Mouse (Mus musculus): ENCODE results near the gene Gm37240.
A peak's percentile ranks its signal among the peaks of the same experiment; 100 is the strongest.

The Gm37240 gene

DNA sequence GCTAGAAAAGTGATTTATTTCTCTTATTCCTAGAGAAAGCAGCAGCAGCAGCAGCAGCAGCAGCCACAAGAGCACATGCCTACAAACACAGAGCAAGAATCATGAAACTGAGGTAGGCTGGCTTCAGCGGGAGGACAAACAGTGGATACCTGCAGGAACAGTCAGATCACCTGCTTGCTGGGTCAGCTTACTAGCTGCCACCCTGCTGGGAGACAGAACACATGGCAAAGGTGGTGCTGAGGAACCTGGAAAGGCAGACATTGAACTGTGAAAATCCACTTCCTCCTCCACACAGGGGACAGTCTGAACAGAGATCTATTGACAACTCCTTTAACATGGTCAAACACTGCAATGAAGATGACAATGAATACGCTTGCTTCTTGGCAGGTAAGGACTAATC is 1358.3 kb downstream of the Gm37240 start:
- no peak for DNase-seq (ENCODE audit: low spot score)

DNA sequence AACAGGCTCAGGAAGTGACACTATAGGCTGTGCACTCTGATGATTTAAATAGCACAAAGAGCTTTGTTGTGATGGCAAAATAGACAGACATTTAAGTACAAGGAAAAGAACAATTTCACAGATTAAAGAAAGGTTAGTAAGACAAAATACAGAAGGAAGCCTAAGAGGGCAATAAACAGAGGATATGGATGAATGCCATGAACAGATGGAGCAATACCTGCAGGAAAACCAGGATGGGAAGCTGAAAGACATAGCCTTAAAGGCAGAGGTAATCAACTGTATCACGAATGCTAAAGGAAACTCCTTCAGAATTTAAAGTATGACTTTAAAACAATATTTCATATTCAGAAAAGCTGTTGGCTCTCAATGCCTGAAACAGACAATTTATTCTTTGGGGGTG is 1362.4 kb downstream of the Gm37240 start:
- no peak for DNase-seq (ENCODE audit: low spot score)

DNA sequence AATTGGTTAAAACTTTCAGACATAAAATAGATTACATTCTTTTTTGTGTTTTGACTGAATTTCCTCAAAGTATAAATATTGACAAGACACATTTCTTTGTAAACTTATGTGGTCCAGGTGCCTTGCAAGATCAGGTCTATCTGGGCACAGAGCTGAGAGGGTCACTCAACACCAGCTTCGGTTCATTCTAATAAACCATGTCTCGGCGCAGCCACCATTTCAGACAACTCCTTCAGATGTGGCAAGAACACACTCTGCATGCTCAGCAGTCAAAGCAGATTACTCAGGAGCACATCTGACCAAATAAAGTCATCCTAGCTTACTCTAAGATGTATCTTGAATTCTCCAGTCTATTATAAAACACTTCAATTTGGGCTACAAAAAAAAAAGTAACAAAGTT is 1371.2 kb downstream of the Gm37240 start:
- DNase-seq (ENCODE audit: low spot score) = no peak

DNA sequence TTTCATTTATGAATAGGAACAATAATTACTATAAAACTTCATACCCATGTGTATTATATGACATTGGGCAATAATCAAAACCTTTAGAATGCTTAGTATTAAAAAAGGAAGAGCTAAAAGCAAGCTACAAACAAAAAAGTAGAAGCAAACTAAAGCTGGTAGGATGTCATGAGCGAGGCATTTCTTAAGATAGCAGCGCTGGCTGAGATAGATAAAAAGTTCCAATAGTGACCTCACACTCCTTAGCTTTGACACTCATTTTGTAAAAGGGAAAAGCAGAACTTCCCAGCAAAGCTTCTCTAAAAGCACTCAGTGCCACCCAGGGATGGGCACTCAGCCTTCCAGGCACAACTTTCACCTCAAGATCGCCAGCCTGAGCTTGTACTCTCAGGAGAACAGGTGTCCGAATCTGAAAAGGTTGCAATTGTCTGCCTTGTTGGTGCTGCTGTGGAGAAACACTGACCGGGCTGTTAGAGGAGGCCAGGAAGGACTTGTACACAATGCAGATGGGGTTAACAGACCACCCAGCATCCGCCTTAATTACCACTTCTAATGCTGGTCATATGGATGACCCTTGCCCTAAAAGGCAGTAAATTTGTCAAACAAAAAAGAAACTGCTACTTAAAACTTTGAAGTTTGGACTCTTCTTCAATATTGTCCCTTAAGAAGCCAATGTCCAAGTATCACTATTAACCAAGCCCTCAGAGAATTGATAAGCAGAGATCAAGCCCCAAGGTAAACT is 1374.4 kb downstream of the Gm37240 start:
- no peak for DNase-seq (ENCODE audit: low spot score)

GRCm38 (mm10) chr3:84505193-84505592 is 1382.1 kb downstream of the Gm37240 start:
- no peak for DNase-seq (ENCODE audit: low spot score)

- DNase-seq (ENCODE audit: low spot score) = no peak
These were observed 1383.0 kb downstream of the Gm37240 start for GRCm38 (mm10) chr3:84504291-84504690.

DNA sequence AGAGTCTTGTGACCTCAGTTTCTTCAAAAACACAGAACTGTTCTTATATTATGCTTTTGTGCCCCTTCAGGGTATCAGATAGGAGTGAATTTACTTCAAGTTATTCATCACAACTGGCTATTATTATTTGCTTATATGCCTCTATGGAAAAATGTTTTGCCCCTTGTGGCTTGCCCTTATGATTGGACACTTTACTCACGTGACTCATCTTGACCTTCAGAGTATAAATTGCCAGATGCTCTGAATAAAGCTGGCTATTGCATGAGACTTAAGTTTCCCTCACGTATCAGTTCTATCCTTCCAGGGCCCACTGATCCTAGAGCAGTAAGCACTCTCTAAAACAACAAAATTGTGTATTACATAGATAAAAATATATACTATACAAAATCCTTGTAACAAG is 1385.2 kb downstream of the Gm37240 start:
- no peak for DNase-seq (ENCODE audit: low spot score)

DNA sequence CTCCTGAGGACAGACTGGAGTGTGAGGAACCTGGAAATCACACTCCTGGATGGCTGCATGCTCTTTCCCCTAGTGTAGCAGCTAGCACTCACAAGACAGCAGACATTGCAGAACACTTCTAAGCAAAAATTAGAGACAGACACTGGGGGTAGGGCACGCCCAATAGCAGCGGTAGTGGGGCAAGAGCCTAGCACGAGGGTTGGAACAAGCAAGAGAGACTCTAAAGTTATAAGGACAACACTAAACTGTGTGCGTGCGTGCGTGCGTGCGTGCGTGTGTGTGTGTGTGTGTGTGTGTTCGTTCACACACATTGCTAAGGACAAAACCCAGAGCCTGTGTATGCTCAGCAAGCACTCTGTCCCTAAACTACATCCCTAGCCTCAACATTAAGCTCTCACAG is 1386.8 kb downstream of the Gm37240 start:
- no peak for DNase-seq (ENCODE audit: low spot score)

DNA sequence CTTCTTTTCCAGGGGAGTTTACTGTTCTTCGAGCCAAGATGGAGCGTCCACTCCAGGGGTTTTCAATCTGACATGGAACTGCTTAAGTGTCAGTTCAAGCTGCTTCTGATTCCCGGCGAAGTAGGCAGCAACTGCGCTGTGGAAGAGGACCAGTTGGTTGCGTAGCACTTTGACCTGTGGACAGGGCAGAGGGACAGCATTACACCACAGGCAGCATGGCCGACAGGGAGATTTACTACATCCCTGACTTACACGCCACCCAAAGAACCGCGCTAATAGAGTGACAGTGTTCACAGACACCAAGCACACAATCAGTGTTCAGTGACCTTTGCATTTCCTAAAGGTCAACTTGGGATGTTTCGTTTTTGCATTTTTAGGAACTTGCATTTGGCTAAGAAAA is 1389.6 kb downstream of the Gm37240 start:
- DNase-seq (ENCODE audit: low spot score) = no peak

- no peak for DNase-seq (ENCODE audit: low spot score)
These were observed 1394.7 kb downstream of the Gm37240 start for GRCm38 (mm10) chr3:84492657-84493056.

GRCm38 (mm10) chr3:84492148-84492547 is 1395.2 kb downstream of the Gm37240 start:
- DNase-seq (ENCODE audit: low spot score) = no peak

GRCm38 (mm10) chr3:84488716-84489115 is 1398.6 kb downstream of the Gm37240 start:
- DNase-seq (ENCODE audit: low spot score) = no peak

DNA sequence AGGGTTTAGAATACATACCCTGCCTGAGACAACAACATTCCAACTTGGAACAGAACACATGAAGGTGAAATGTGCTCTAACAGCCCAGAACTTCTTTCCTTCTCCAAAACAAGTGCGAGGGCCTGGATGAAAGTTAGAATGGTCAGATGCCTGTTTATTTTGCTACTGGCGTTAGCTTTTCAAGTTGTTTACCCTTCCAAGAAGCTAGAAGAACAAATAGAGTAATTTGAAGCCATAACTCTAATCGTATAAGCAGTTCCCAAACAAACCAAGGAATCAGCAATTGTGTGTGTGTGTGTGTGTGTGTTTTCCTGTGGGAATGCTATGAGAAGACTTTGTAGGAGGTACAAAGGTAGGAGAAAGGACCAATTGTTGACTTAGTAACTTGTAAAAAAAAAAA is 1402.4 kb downstream of the Gm37240 start:
- DNase-seq (ENCODE audit: low spot score) = no peak

- DNase-seq (ENCODE audit: low spot score) = no peak
These were observed 1403.0 kb downstream of the Gm37240 start for GRCm38 (mm10) chr3:84484333-84484732.

- no peak for DNase-seq (ENCODE audit: low spot score)
These were observed 1405.2 kb downstream of the Gm37240 start for GRCm38 (mm10) chr3:84482121-84482520.

- DNase-seq (ENCODE audit: low spot score) = peak; percentile 21
These were observed 1406.2 kb downstream of the Gm37240 start for GRCm38 (mm10) chr3:84481104-84481503.

DNA sequence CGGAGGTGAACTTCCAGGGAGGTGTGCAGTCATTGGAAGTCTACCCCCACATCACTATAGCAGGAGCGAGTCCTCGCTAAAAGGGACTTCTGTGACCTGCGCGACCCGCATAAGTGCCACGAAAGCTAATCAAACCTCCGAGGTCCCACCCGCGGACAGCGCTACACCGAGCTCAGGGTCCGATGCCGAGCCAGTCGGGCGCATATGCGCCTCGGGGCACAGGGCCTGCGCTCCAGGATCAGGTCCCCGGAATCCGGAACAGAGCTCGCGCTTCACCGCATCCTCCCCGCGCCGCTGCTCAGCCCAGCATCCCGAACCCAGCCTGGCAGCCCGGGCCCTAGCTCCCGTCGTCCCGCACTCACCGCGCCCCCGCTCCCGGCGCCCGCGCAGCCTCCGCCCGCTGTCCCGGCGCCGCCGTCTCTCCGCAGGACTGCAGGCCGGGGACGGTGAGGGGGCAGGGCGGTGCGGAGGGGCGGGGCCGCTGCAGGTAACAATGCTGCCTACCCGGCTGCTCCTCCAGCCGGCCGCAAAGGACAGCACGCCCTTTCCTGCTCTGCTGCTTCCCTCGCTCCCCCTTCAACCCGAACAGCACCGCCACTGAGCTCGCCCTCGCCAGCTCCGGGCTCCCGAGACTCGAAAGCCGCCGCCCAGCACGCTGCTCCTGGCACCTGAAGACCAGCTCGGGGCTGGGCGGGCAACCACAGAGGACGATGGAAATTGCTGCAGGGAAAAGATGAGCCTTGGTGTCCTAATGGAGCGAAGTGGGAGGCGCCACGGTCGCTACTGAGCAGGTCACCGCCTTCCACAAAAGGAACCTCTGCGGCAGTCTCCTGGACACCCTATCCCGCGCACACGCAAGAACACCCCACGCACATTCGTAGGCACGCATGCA is 1407.1 kb downstream of the Gm37240 start, which contains the start of gene Fhdc1:
TSS of gene Fhdc1 (minus strand) at position 424 of the 892 bp plus-strand sequence.
- DNase-seq (ENCODE audit: low spot score) = peak; percentile 33

- DNase-seq (ENCODE audit: low spot score) = peak; percentile 25
These were observed 1407.9 kb downstream of the Gm37240 start for GRCm38 (mm10) chr3:84479293-84480005.

GRCm38 (mm10) chr3:84478896-84479292 is 1408.4 kb downstream of the Gm37240 start:
- DNase-seq (ENCODE audit: low spot score) = no peak

GRCm38 (mm10) chr3:84478195-84478594 is 1409.1 kb downstream of the Gm37240 start:
- DNase-seq (ENCODE audit: low spot score) = no peak

DNA sequence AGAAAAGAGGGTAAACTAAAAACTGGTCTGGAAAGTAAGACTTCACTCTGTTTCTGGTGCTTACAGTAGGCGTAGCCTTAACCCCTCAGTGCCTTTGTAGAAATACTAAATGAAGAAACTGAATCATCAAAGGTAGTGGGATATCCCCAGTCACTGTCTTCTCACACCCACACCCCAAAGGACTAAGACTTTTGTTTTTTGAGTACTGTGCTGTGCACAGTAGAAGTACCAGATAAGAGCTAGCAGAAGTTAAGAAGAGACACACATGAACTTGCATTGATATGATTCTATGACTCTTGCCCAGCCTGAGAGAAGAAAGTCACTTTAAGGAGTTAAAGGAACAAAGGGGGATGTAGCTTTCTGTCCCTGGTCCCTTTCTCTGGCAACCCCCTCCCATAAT is 1409.8 kb downstream of the Gm37240 start:
- DNase-seq (ENCODE audit: low spot score) = no peak

- DNase-seq (ENCODE audit: low spot score) = no peak
These were observed 1412.1 kb downstream of the Gm37240 start for GRCm38 (mm10) chr3:84474981-84475775.

Data from testis, postnatal 14 days (tissue).